Mouse (Mus musculus) forebrain, postnatal 0 days (tissue): ENCODE measurements at regions not wholly inside any gene's neighbourhood (a gene's known extent, or its start where the extent isn't known, plus 50 kb on each side); places are given as distances from the start of the nearest gene placed in this dataset.

ENCODE experiments used
- ATAC-seq: fragments of 200-750 bp; cut with Nextera tagmentation; 2 replicates; pipeline ENCODE4 v1.8.0; 2017; ENCODE audit warnings: mild to moderate bottlenecking, moderate library complexity
- DNase-seq: peaks from one replicate; pipeline ENCODE4 v3.0.0-alpha.2; 2015
- H3K27ac ChIP-seq: fragments of 300-500 bp; sonication (generic); 2 replicates; pipeline ENCODE4 v1.5.1; 2014; ENCODE audit warnings: low read depth, mild to moderate bottlenecking, antibody characterized with exemption, low read length, moderate library complexity, mixed read lengths
- H3K27me3 ChIP-seq: fragments of 300-500 bp; sonication (generic); 2 replicates; pipeline ENCODE4 v1.6.1; 2014; ENCODE audit warnings: mild to moderate bottlenecking, low read length, mixed read lengths; ENCODE audit not compliant: insufficient read depth
- H3K36me3 ChIP-seq: fragments of 300-500 bp; sonication (generic); 2 replicates; pipeline ENCODE4 v1.6.1; 2014; ENCODE audit warnings: mild to moderate bottlenecking, moderate library complexity; ENCODE audit not compliant: insufficient read depth
- H3K4me1 ChIP-seq: fragments of 300-500 bp; sonication (generic); 2 replicates; pipeline ENCODE4 v1.6.1; 2014; ENCODE audit warnings: antibody characterized with exemption; ENCODE audit not compliant: insufficient read depth
- H3K4me2 ChIP-seq: fragments of 300-500 bp; sonication (generic); 2 replicates; pipeline ENCODE4 v1.6.1; 2014; ENCODE audit warnings: low read depth, mild to moderate bottlenecking, moderate library complexity
- H3K4me3 ChIP-seq: fragments of 300-500 bp; sonication (generic); 2 replicates; pipeline ENCODE4 v1.5.1; 2014; ENCODE audit warnings: low read depth, low read length, mixed read lengths
- H3K9ac ChIP-seq: fragments of 300-500 bp; sonication (generic); 2 replicates; pipeline ENCODE4 v1.6.1; 2014; ENCODE audit warnings: mild to moderate bottlenecking
- H3K9me3 ChIP-seq: fragments of 300-500 bp; sonication (generic); 2 replicates; pipeline ENCODE4 v1.6.1; 2016; ENCODE audit warnings: low read length
- CTCF ChIP-seq: sonication (generic); IDR thresholded peaks from 2 replicates; pipeline ENCODE4 v1.5.1; 2016; ENCODE audit warnings: antibody characterized with exemption, control low read depth, low read depth
- WGBS: fragments of 180-500 bp; shearing (Covaris S2); extraction: QIAGEN DNeasy Blood & Tissue Kit; methylation state at CpG from one replicate; pipeline ENCODE4 v1.1.7; 2014; 5-methylcytosine and 5-hydroxymethylcytosine counted together

DNA sequence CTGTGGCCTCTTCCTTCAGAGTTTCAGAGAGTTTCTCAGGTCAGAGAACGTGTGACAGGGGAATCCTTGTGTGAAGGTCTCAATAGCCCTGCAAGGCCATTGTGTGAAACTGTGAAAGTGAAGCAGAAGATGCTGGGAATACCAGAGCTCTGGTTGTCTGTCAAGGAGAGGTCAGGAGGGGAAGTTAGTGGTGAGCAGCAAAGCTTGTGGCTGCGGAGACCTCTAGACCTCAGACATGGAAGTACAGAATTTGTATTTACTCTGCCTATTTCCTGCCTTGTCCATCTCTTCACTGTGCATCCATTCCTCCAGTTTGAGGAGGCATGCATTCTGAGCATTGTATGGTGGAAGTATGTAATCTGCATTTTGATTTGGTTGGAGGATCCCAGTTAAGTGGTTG, 375.5 kb downstream of the Hsfy2 start:
- 75% methylated on average over 2 of the region's 2 CpGs for WGBS
- Histone ChIP-seq H3K36me3 (no peaks in the 10 kb centered on the region), H3K9ac (no peak overlapping the region), H3K27me3 (no peaks in the 10 kb centered on the region), H3K27ac (no peak overlapping the region), H3K4me1 (no peaks in the 10 kb centered on the region), H3K4me3 (no peak overlapping the region), H3K4me2 (no peak overlapping the region), H3K9me3 (no peaks in the 10 kb centered on the region)
- no peak for ATAC-seq
- DNase-seq = no peak
- TF ChIP-seq CTCF = no peak

GRCm38 (mm10) chr1:56260759-56261158, 376.5 kb downstream of the Hsfy2 start:
- Histone ChIP-seq H3K27ac (no peak overlapping the region), H3K27me3 (no peaks in the 10 kb centered on the region), H3K4me3 (no peak overlapping the region), H3K36me3 (no peaks in the 10 kb centered on the region), H3K4me1 (no peaks in the 10 kb centered on the region), H3K9me3 (no peaks in the 10 kb centered on the region), H3K9ac (no peak overlapping the region), H3K4me2 (no peak overlapping the region)
- 78% methylated on average over 2 of the region's 2 CpGs for WGBS
- ATAC-seq = no peak
- no peak for DNase-seq
- TF ChIP-seq CTCF = no peak

GRCm38 (mm10) chr1:56256839-56257490, 380.3 kb downstream of the Hsfy2 start:
- Histone ChIP-seq H3K36me3 (no peaks in the 10 kb centered on the region), H3K9me3 (no peaks in the 10 kb centered on the region), H3K27me3 (no peaks in the 10 kb centered on the region), H3K4me2 (no peak overlapping the region), H3K4me3 (no peak overlapping the region), H3K9ac (no peak overlapping the region), H3K27ac (no peak overlapping the region), H3K4me1 (no peaks in the 10 kb centered on the region)
- ATAC-seq = peak; percentile 86
- 59% methylated on average over 5 of the region's 5 CpGs for WGBS
- no peak for TF ChIP-seq CTCF
- DNase-seq = peak; percentile 85

DNA sequence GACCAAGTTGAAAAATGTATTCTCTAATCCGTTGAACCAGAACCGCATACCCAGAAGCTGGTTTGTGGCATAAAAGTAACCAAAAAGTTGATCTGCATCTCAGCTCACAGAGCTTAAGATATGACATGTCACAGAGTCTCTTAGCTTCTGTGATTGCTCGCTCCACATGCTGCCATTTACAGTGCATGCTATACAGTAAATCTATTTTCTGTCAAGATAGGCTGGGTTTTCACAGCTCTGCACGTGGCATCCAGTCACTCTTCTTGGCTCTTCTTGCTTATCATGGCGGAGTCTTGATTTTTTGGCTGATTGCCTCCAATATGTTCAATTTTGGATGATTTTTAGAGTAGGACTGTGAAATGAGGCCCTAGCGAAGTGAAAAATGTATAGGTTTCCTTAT, 397.5 kb downstream of the Hsfy2 start:
- no peak for TF ChIP-seq CTCF
- DNase-seq (no peak), ATAC-seq (peak; percentile 62)
- H3K36me3 ChIP-seq = no peaks in the 10 kb centered on the region
- no peaks in the 10 kb centered on the region for H3K27me3 ChIP-seq
- no peak overlapping the region for H3K4me3 ChIP-seq
- H3K4me2 ChIP-seq = no peak overlapping the region
- H3K4me1 ChIP-seq = no peaks in the 10 kb centered on the region
- H3K27ac ChIP-seq = no peak overlapping the region
- no peak overlapping the region for H3K9ac ChIP-seq
- WGBS = 66% methylated on average over 6 of the region's 6 CpGs
- H3K9me3 ChIP-seq = no peaks in the 10 kb centered on the region

- Histone ChIP-seq H3K9ac (no peak overlapping the region), H3K27me3 (no peaks in the 10 kb centered on the region), H3K9me3 (no peaks in the 10 kb centered on the region), H3K27ac (no peak overlapping the region), H3K4me1 (no peaks in the 10 kb centered on the region), H3K36me3 (no peaks in the 10 kb centered on the region), H3K4me3 (no peak overlapping the region), H3K4me2 (no peak overlapping the region)
- peak; percentile 56; the same call in 1 of the 2 replicates for ATAC-seq
- whole genome bisulfite sequencing = 70% methylated on average over 7 of the region's 7 CpGs
- no peak for DNase-seq
- no peak for TF ChIP-seq CTCF
These were observed 410.8 kb downstream of the Hsfy2 start for GRCm38 (mm10) chr1:56226314-56227008.

- Histone ChIP-seq H3K9me3 (no peaks in the 10 kb centered on the region), H3K4me3 (no peak overlapping the region), H3K27ac (no peak overlapping the region), H3K4me2 (no peak overlapping the region), H3K36me3 (no peaks in the 10 kb centered on the region), H3K4me1 (no peaks in the 10 kb centered on the region), H3K27me3 (no peaks in the 10 kb centered on the region), H3K9ac (no peak overlapping the region)
- DNase-seq (no peak), ATAC-seq (no peak)
- 83% methylated on average over 2 of the region's 2 CpGs for WGBS
- no peak for TF ChIP-seq CTCF
These were observed 417.5 kb downstream of the Hsfy2 start for GRCm38 (mm10) chr1:56219700-56220099.

- H3K9me3 ChIP-seq = no peaks in the 10 kb centered on the region
- peak overlapping the region; percentile 51; the same call in 1 of the 2 replicates for H3K27ac ChIP-seq
- DNase-seq (peak; percentile 55), ATAC-seq (peak; percentile 72)
- no peak overlapping the region for H3K9ac ChIP-seq
- no peaks in the 10 kb centered on the region for H3K4me1 ChIP-seq
- 64% methylated on average over 13 of the region's 13 CpGs for WGBS
- H3K36me3 ChIP-seq = no peaks in the 10 kb centered on the region
- no peak for TF ChIP-seq CTCF
- no peak overlapping the region for H3K4me3 ChIP-seq
- H3K27me3 ChIP-seq = no peaks in the 10 kb centered on the region
- no peak overlapping the region for H3K4me2 ChIP-seq
These were observed 426.4 kb downstream of the Hsfy2 start for GRCm38 (mm10) chr1:56210712-56211371.
